Comparison of ENCODE assay signal across 12 mouse cellular contexts in genomic region chr7:109629871-109630778, GRCm38 (mm10).
A peak's percentile ranks its signal among the peaks of the same experiment; 100 is the strongest.
DNase-seq lines count a peak whose midpoint lies in the region; ATAC-seq lines count a peak whose summit lies in the region.
"Had no signal": no experiment of that assay in that cellular context is flagged by ENCODE, and none has a peak within 500 bp of the region (broad histone marks: within the 10 kb centered on the region; RNA-seq: fewer than 3 reads in every experiment).

No protein-coding gene starts in this region.

- H3K27me3 ChIP-seq in heart, embryonic 14.5 days (ENCODE audit: control insufficient read depth, insufficient read depth, low read length): no peaks in the 10 kb centered on the region
- H3K27me3 ChIP-seq in limb, embryonic 15.5 days: no peaks in the 10 kb centered on the region
- H3K27me3 ChIP-seq: hindbrain, embryonic 15.5 days had no signal

- no peak for ATAC-seq in heart, embryonic 14.5 days (ENCODE audit: insufficient number of reproducible peaks, insufficient read depth, low FRiP score, low read depth)
- ATAC-seq in limb, embryonic 15.5 days (ENCODE audit: insufficient number of reproducible peaks, low FRiP score, low TSS enrichment, low read depth): no peak
- ATAC-seq: activated CD4-positive, CD25-positive, alpha-beta regulatory T cell, adult 4 months had no signal

- H3K4me1 ChIP-seq in heart, embryonic 14.5 days (ENCODE audit: control insufficient read depth in 2 of 2, insufficient read depth in 2 of 2, low read length in 2 of 2): peaks cover 18 to 33% of the 10 kb centered on the region in 2 experiments
- 0 out of 2 replicates have a peak, but pooled peaks cover 17% of the 10 kb centered on the region for H3K4me1 ChIP-seq in limb, embryonic 15.5 days
- H3K4me1 ChIP-seq: hindbrain, embryonic 15.5 days had no signal

- H3K9ac ChIP-seq in heart, embryonic 14.5 days (ENCODE audit: low read length): 0 out of 2 replicates have a peak overlapping the region, but pooled peaks have one; percentile 28
- no peak overlapping the region for H3K9ac ChIP-seq in limb, embryonic 15.5 days
- H3K9ac ChIP-seq: hindbrain, embryonic 15.5 days had no signal

- 0 out of 2 replicates have a peak overlapping the region, but pooled peaks have one; percentile 21 for H3K4me2 ChIP-seq in heart, embryonic 14.5 days (ENCODE audit: low read length)
- no peak overlapping the region for H3K4me2 ChIP-seq in limb, embryonic 15.5 days
- H3K4me2 ChIP-seq: hindbrain, embryonic 15.5 days had no signal

- DNase-seq in heart, postnatal 14 days: no peak
- DNase-seq in 3134 (ENCODE audit: extremely low read depth, insufficient read length, low spot score) (peak; percentile 52), NIH3T3 (ENCODE audit: low read depth) (peak; percentile 67)
- DNase-seq in frontal cortex, postnatal 36 days (ENCODE audit: low spot score in 2 of 2): no peak
- no peak for DNase-seq in ovary, adult 18-20 months (ENCODE audit: low spot score)
- DNase-seq in left cerebral cortex, postnatal 10 days (ENCODE audit: extremely low spot score in 1 of 2, low spot score in 2 of 2): no peak
- DNase-seq: cerebellum, postnatal 14 days had no signal

- intact Hi-C loops in heart, postnatal 14 days (cut with DNase I): no loop called here
- intact Hi-C loops in left cerebral cortex, postnatal 10 days (cut with DNase I): no loop called here

- 35% methylated on average over 7 of the region's 7 CpGs for WGBS in heart, embryonic 14.5 days
- 58% methylated on average over 7 of the region's 7 CpGs for WGBS in limb, embryonic 15.5 days

- H3K27ac ChIP-seq in heart, embryonic 14.5 days (replicated peaks in 1 of 2; ENCODE audit: control insufficient read depth in 1 of 2, insufficient read depth in 1 of 2, low read depth in 2 of 2, low read length in 2 of 2): peak overlapping the region; percentile 68 to 88
- peak overlapping the region; percentile 54; the same call in 1 of the 2 replicates for H3K27ac ChIP-seq in limb, embryonic 15.5 days
- H3K27ac ChIP-seq: hindbrain, embryonic 15.5 days had no signal

- no peaks in the 10 kb centered on the region for H3K36me3 ChIP-seq in heart, embryonic 14.5 days (ENCODE audit: control insufficient read depth, insufficient read depth, low read length)
- H3K36me3 ChIP-seq in limb, embryonic 15.5 days: no peaks in the 10 kb centered on the region
- H3K36me3 ChIP-seq: hindbrain, embryonic 15.5 days had no signal

- H3K9me3 ChIP-seq in heart, embryonic 14.5 days (ENCODE audit: control insufficient read depth, low read length): no peaks in the 10 kb centered on the region
- H3K9me3 ChIP-seq in limb, embryonic 15.5 days: no peaks in the 10 kb centered on the region
- H3K9me3 ChIP-seq: hindbrain, embryonic 15.5 days had no signal

- no peak overlapping the region for H3K4me3 ChIP-seq in heart, embryonic 14.5 days (ENCODE audit: control insufficient read depth in 1 of 2, insufficient read depth in 1 of 2, low read depth in 1 of 2, low read length in 2 of 2)
- H3K4me3 ChIP-seq in limb, embryonic 15.5 days: no peak overlapping the region
- H3K4me3 ChIP-seq: erythroblast, embryonic 14.5 days; hindbrain, embryonic 15.5 days had no signal

Comparison
In these comparisons a context has a peak if more than half of its experiments do, and no peak if none do; other contexts are left out.
1. DNase-seq: peak in 3134 (single experiment) and NIH3T3 (single experiment); none in heart, postnatal 14 days (0 of 2), frontal cortex, postnatal 36 days (0 of 2), ovary, adult 18-20 months (single experiment) and left cerebral cortex, postnatal 10 days (0 of 2).